ENCODE assay signal across 21 mouse cellular contexts in genomic region chr8:74775549-74775948, GRCm38 (mm10).
A peak's percentile ranks its signal among the peaks of the same experiment; 100 is the strongest.
DNase-seq lines count a peak whose midpoint lies in the region; ATAC-seq and TF ChIP-seq lines count a peak whose summit lies in the region.
"Had no signal": no experiment of that assay in that cellular context is flagged by ENCODE, and none has a peak within 500 bp of the region (broad histone marks: within the 10 kb centered on the region; RNA-seq: fewer than 3 reads in every experiment).

No protein-coding gene starts in this region.

- no peaks in the 10 kb centered on the region for H3K9me3 ChIP-seq in forebrain, postnatal 0 days (ENCODE audit: low read length)
- no peaks in the 10 kb centered on the region for H3K9me3 ChIP-seq in forebrain, embryonic 15.5 days
- H3K9me3 ChIP-seq in hindbrain, postnatal 0 days (ENCODE audit: low read length) = no peaks in the 10 kb centered on the region
- no peaks in the 10 kb centered on the region for H3K9me3 ChIP-seq in hindbrain, embryonic 10.5 days
- H3K9me3 ChIP-seq: forebrain, embryonic 10.5 days; forebrain, embryonic 13.5 days; heart, embryonic 12.5 days; heart, embryonic 15.5 days had no signal

- ATAC-seq in forebrain, postnatal 0 days = peak; percentile 29; the same call in 1 of the 2 replicates
- no peak for ATAC-seq in forebrain, embryonic 15.5 days (replicated peaks)
- ATAC-seq in hindbrain, postnatal 0 days = 0 out of 2 replicates have a peak, but pooled peaks have one; percentile 49
- ATAC-seq: activated CD4-positive, CD25-positive, alpha-beta regulatory T cell, adult 4 months; forebrain, embryonic 13.5 days had no signal

- H3K4me2 ChIP-seq in forebrain, postnatal 0 days (ENCODE audit: low read depth) = no peak overlapping the region
- no peak overlapping the region for H3K4me2 ChIP-seq in forebrain, embryonic 15.5 days (replicated peaks)
- H3K4me2 ChIP-seq in hindbrain, postnatal 0 days (ENCODE audit: low read depth, low read length) = no peak overlapping the region
- H3K4me2 ChIP-seq: forebrain, embryonic 13.5 days; heart, embryonic 12.5 days; heart, embryonic 15.5 days had no signal

- H3K27ac ChIP-seq in forebrain, postnatal 0 days (ENCODE audit: low read depth, low read length) = no peak overlapping the region
- no peak overlapping the region for H3K27ac ChIP-seq in forebrain, embryonic 15.5 days (replicated peaks)
- H3K27ac ChIP-seq in hindbrain, postnatal 0 days = no peak overlapping the region
- H3K27ac ChIP-seq in hindbrain, embryonic 10.5 days = no peak overlapping the region
- H3K27ac ChIP-seq in testis, adult 2 months (ENCODE audit: control insufficient read depth, insufficient read depth, low read depth, low read length) = no peak overlapping the region
- H3K27ac ChIP-seq: forebrain, embryonic 10.5 days; forebrain, embryonic 13.5 days; heart, embryonic 15.5 days had no signal

- no peak for TF ChIP-seq POLR2A in testis, adult 2 months (IDR thresholded peaks at IDR 0.05; ENCODE audit: control insufficient read depth, low read depth, low read length)

- no peaks in the 10 kb centered on the region for H3K27me3 ChIP-seq in forebrain, postnatal 0 days (ENCODE audit: insufficient read depth, low read length)
- H3K27me3 ChIP-seq in forebrain, embryonic 15.5 days = no peaks in the 10 kb centered on the region
- H3K27me3 ChIP-seq in hindbrain, postnatal 0 days (ENCODE audit: insufficient read depth, low read length) = no peaks in the 10 kb centered on the region
- H3K27me3 ChIP-seq in hindbrain, embryonic 10.5 days (ENCODE audit: insufficient read depth, poor library complexity, severe bottlenecking) = no peaks in the 10 kb centered on the region
- H3K27me3 ChIP-seq in testis, adult 2 months (ENCODE audit: control insufficient read depth, insufficient read depth, low read length) = no peaks in the 10 kb centered on the region
- H3K27me3 ChIP-seq: forebrain, embryonic 13.5 days; heart, embryonic 12.5 days; heart, embryonic 15.5 days had no signal

- no peak overlapping the region for H3K9ac ChIP-seq in forebrain, postnatal 0 days
- no peak overlapping the region for H3K9ac ChIP-seq in forebrain, embryonic 15.5 days (replicated peaks)
- H3K9ac ChIP-seq in hindbrain, postnatal 0 days (replicated peaks; ENCODE audit: low read length) = no peak overlapping the region
- H3K9ac ChIP-seq: forebrain, embryonic 13.5 days; heart, embryonic 12.5 days; heart, embryonic 15.5 days had no signal

- no peak for TF ChIP-seq CTCF in forebrain, postnatal 0 days (IDR thresholded peaks at IDR 0.05; ENCODE audit: low read depth)
- TF ChIP-seq CTCF in hindbrain, postnatal 0 days (IDR thresholded peaks at IDR 0.05; ENCODE audit: low read depth) = no peak
- TF ChIP-seq CTCF in testis, adult 2 months (IDR thresholded peaks at IDR 0.05; ENCODE audit: control insufficient read depth, insufficient read depth, insufficient replicate concordance, low read depth, low read length) = no peak

- H3K36me3 ChIP-seq in forebrain, postnatal 0 days (ENCODE audit: insufficient read depth) = no peaks in the 10 kb centered on the region
- H3K36me3 ChIP-seq in forebrain, embryonic 15.5 days = no peaks in the 10 kb centered on the region
- no peaks in the 10 kb centered on the region for H3K36me3 ChIP-seq in hindbrain, postnatal 0 days (ENCODE audit: insufficient read depth, low read length)
- H3K36me3 ChIP-seq in hindbrain, embryonic 10.5 days = no peaks in the 10 kb centered on the region
- no peaks in the 10 kb centered on the region for H3K36me3 ChIP-seq in testis, adult 2 months (ENCODE audit: control insufficient read depth, insufficient read depth, low read length)
- H3K36me3 ChIP-seq: forebrain, embryonic 10.5 days; heart, embryonic 12.5 days; heart, embryonic 15.5 days had no signal

- H3K4me1 ChIP-seq in forebrain, postnatal 0 days (ENCODE audit: insufficient read depth) = no peaks in the 10 kb centered on the region
- no peaks in the 10 kb centered on the region for H3K4me1 ChIP-seq in forebrain, embryonic 15.5 days
- H3K4me1 ChIP-seq in hindbrain, postnatal 0 days (ENCODE audit: insufficient read depth, low read length) = no peaks in the 10 kb centered on the region
- H3K4me1 ChIP-seq in hindbrain, embryonic 10.5 days (replicated peaks) = no peaks in the 10 kb centered on the region
- no peaks in the 10 kb centered on the region for H3K4me1 ChIP-seq in testis, adult 2 months (ENCODE audit: control insufficient read depth, insufficient read depth, low read length)
- H3K4me1 ChIP-seq: forebrain, embryonic 10.5 days; forebrain, embryonic 13.5 days; heart, embryonic 12.5 days; heart, embryonic 15.5 days had no signal

- no peak overlapping the region for H3K4me3 ChIP-seq in forebrain, postnatal 0 days (ENCODE audit: low read depth, low read length)
- no peak overlapping the region for H3K4me3 ChIP-seq in forebrain, embryonic 15.5 days
- H3K4me3 ChIP-seq in hindbrain, postnatal 0 days (ENCODE audit: low read length) = no peak overlapping the region
- H3K4me3 ChIP-seq in hindbrain, embryonic 10.5 days = no peak overlapping the region
- H3K4me3 ChIP-seq in testis, adult 2 months (ENCODE audit: control insufficient read depth, low read depth, low read length) = peak overlapping the region; percentile 32; the same call in 1 of the 2 replicates
- H3K4me3 ChIP-seq: forebrain, embryonic 10.5 days; forebrain, embryonic 13.5 days; heart, embryonic 12.5 days; heart, embryonic 15.5 days had no signal

- DNase-seq in forebrain, postnatal 0 days = no peak
- no peak for DNase-seq in hindbrain, postnatal 0 days (ENCODE audit: low spot score)
- DNase-seq in hindbrain, embryonic 10.5 days (ENCODE audit: low spot score) = no peak
- no peak for DNase-seq in testis, postnatal 10 days (ENCODE audit: low spot score)
- DNase-seq in urinary bladder, postnatal 14 days (ENCODE audit: low spot score) = no peak
- DNase-seq: adrenal gland, adult 8-10 months; adrenal gland, postnatal 25 days; cerebellum, adult 18-20 months; cerebellum, adult 9-10 months; cerebellum, postnatal 14 days; gastrocnemius, postnatal 25 days; heart, adult 18-20 months; heart, postnatal 10 days; heart, postnatal 36 days had no signal
